ENCODE assay signal across 12 mouse cellular contexts in genomic region chr16:10666766-10667165, GRCm38 (mm10).
"Had no signal": no experiment of that assay in that cellular context is flagged by ENCODE, and none has a peak within 500 bp of the region (broad histone marks: within the 10 kb centered on the region; RNA-seq: fewer than 3 reads in every experiment).

No protein-coding gene starts in this region.

- H3K27ac ChIP-seq: midbrain, embryonic 12.5 days had no signal

- H3K36me3 ChIP-seq: limb, embryonic 10.5 days; midbrain, embryonic 12.5 days had no signal

- H3K27me3 ChIP-seq: megakaryocyte, embryonic 14.5 days; midbrain, embryonic 12.5 days had no signal

- H3K9me3 ChIP-seq: limb, embryonic 10.5 days; megakaryocyte, embryonic 14.5 days; midbrain, embryonic 12.5 days had no signal

- H3K4me2 ChIP-seq: liver, embryonic 11.5 days; lung, embryonic 14.5 days; midbrain, embryonic 12.5 days had no signal

- DNase-seq: kidney, adult 11 months; kidney, postnatal 10 days; lung, embryonic 14.5 days; lung, postnatal 10 days; lung, postnatal 4 days; right cerebral cortex, postnatal 14 days had no signal

- H3K9ac ChIP-seq: lung, embryonic 14.5 days; midbrain, embryonic 12.5 days had no signal

- ATAC-seq: midbrain, embryonic 16.5 days had no signal

- H3K4me3 ChIP-seq: left cerebral cortex, adult 2 months; limb, embryonic 10.5 days; megakaryocyte, embryonic 14.5 days; midbrain, embryonic 12.5 days had no signal
